Mouse (Mus musculus) kidney, adult 2 months (tissue): ENCODE data around the gene Aqp9.

Source experiments
- CTCF ChIP-seq: fragments of 200-500 bp; conservative IDR thresholded peaks from 2 replicates; pipeline ENCODE4 v1.5.1; 2011; ENCODE audit warnings: low read depth, mild to moderate bottlenecking, control low read depth, low read length, moderate library complexity, mixed read lengths; ENCODE audit not compliant: insufficient read depth, insufficient read length
- POLR2A ChIP-seq: fragments of 200-500 bp; IDR thresholded peaks from one replicate; pipeline ENCODE4 v1.6.1; 2011; ENCODE audit warnings: low read depth, low read length, control low read depth

- TF ChIP-seq CTCF: no peak
- TF ChIP-seq POLR2A: no peak
These were observed 102.0 kb downstream of the Aqp9 start for GRCm38 (mm10) chr9:71066491-71066890.
